Mouse (Mus musculus): ENCODE measurements around the gene Muc3a.

DNA sequence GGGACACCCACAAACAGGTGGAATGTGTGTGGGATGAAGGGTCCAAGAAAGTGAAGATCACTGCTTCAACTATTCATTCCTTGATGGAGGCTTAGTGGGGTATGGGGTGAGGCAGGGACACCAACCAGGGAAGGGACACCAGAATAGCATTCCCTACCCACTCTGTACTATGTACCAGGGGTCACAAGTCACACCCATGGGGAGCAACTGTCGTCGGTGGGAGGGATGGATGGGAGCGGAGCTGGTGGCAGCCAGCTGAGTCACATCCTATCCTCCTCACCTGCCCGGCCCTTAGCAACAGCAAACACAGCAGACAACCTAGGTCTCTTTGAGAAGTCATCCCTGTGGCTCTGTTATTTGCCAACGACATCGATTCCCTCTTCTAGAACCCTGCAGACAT is 44.6 kb downstream of the Muc3a start:
- TF ChIP-seq CTCF (IDR thresholded peaks at IDR 0.05; ENCODE audit: borderline replicate concordance, insufficient read depth, low read depth, low read length) (no peak), POLR2A (IDR thresholded peaks at IDR 0.05; ENCODE audit: borderline replicate concordance, insufficient read depth, low read length) (no peak)

Data from cerebellum, adult 2 months (tissue).